Mouse (Mus musculus) forebrain, embryonic 12.5 days (tissue): Measurements from ENCODE around the gene Gm43738. TPM values are rescaled to one million over a fixed set of nuclear protein-coding genes. Genes with fewer than 3 reads are reported as not detected.

Experiments
- ATAC-seq: fragments of 200-750 bp; cut with Nextera tagmentation; 2 replicates; pipeline ENCODE4 v1.8.0; 2017; ENCODE audit warnings: moderate TSS enrichment; ENCODE audit not compliant: low FRiP score
- H3K27ac ChIP-seq: fragments of 300-500 bp; sonication (generic); 2 replicates; pipeline ENCODE4 v1.5.1; 2016; ENCODE audit warnings: mild to moderate bottlenecking
- H3K27me3 ChIP-seq: fragments of 300-500 bp; sonication (generic); 2 replicates; pipeline ENCODE4 v1.6.1; 2016; ENCODE audit warnings: mild to moderate bottlenecking
- H3K36me3 ChIP-seq: fragments of 300-500 bp; sonication (generic); replicated peaks from 2 replicates; pipeline ENCODE4 v1.6.1; 2016; ENCODE audit warnings: mild to moderate bottlenecking
- H3K4me1 ChIP-seq: fragments of 300-500 bp; sonication (generic); 2 replicates; pipeline ENCODE4 v1.6.1; 2016
- H3K4me2 ChIP-seq: fragments of 300-500 bp; sonication (generic); 2 replicates; pipeline ENCODE4 v1.6.1; 2016; ENCODE audit warnings: mild to moderate bottlenecking, moderate library complexity
- H3K4me3 ChIP-seq: fragments of 300-500 bp; sonication (generic); replicated peaks from 2 replicates; pipeline ENCODE4 v1.5.1; 2016; ENCODE audit warnings: mild to moderate bottlenecking
- H3K9ac ChIP-seq: fragments of 300-500 bp; sonication (generic); 2 replicates; pipeline ENCODE4 v1.6.1; 2016; ENCODE audit warnings: mild to moderate bottlenecking
- H3K9me3 ChIP-seq: fragments of 300-500 bp; sonication (generic); 2 replicates; pipeline ENCODE4 v1.6.1; 2016
- WGBS: fragments of 180-500 bp; shearing (Covaris S2); methylation state at CpG from one replicate; pipeline ENCODE4 v1.1.7; 2016; 5-methylcytosine and 5-hydroxymethylcytosine counted together
- polyA plus RNA-seq: library from polyadenylated mRNA; unstranded; fragments of >200 nt; fragmentation: Nextera tagmentation; extraction: Ambion mirVana; gene quantifications from 2 replicates; pipeline ENCODE4 v1.2.1, GENCODE M21; 2016

Gm43738 gene
- polyA plus RNA-seq, 1 experiment from 2014 or later, result not detected

DNA sequence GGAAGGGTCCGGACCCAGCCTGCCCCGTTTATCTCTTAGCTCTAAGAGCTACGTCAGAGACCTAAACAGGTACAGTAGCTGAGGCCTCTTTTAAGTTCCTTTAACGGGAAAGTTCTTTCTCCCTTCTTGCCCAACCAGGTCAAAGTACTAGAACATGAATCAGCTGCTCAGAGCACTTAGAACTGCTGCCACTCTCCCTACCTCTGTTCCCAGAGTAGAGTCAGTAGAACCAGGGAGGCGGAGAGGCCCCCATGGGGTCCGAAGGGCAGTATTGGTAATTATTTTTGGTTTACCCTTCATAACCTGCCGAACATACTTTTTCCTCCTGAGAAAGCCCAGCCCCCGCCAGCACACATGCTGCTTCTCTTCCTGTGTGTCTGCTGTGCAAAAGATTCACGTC, 23.5 kb downstream of the Gm43738 start:
- no peak for ATAC-seq
- Histone ChIP-seq H3K27me3 (no peaks in the 10 kb centered on the region), H3K9ac (no peak overlapping the region), H3K4me1 (no peaks in the 10 kb centered on the region), H3K4me2 (no peak overlapping the region), H3K4me3 (no peak overlapping the region), H3K27ac (no peak overlapping the region), H3K9me3 (no peaks in the 10 kb centered on the region), H3K36me3 (peaks cover 68% of the 10 kb centered on the region)
- 96% methylated on average over 9 of the region's 9 CpGs for WGBS

GRCm38 (mm10) chr3:89067265-89067664, 33.6 kb downstream of the Gm43738 start:
- Histone ChIP-seq H3K4me1 (no peaks in the 10 kb centered on the region), H3K9me3 (no peaks in the 10 kb centered on the region), H3K4me3 (no peak overlapping the region), H3K4me2 (no peak overlapping the region), H3K9ac (no peak overlapping the region), H3K27ac (no peak overlapping the region), H3K36me3 (peaks cover 93% of the 10 kb centered on the region), H3K27me3 (no peaks in the 10 kb centered on the region)
- ATAC-seq, result no peak

GRCm38 (mm10) chr3:89061696-89062095, 39.2 kb downstream of the Gm43738 start:
- Histone ChIP-seq H3K9ac (no peak overlapping the region), H3K4me3 (no peak overlapping the region), H3K4me1 (no peaks in the 10 kb centered on the region), H3K36me3 (peaks cover 83% of the 10 kb centered on the region), H3K4me2 (no peak overlapping the region), H3K27me3 (no peaks in the 10 kb centered on the region), H3K9me3 (no peaks in the 10 kb centered on the region), H3K27ac (no peak overlapping the region)
- no peak for ATAC-seq
- WGBS, result 59% methylated on average over 3 of the region's 3 CpGs

GRCm38 (mm10) chr3:89058783-89059182, 42.1 kb downstream of the Gm43738 start:
- ATAC-seq, result no peak
- H3K9ac ChIP-seq, result no peak overlapping the region
- no peak overlapping the region for H3K27ac ChIP-seq
- H3K36me3 ChIP-seq, result peaks cover 80% of the 10 kb centered on the region
- no peaks in the 10 kb centered on the region for H3K9me3 ChIP-seq
- no peak overlapping the region for H3K4me3 ChIP-seq
- no peaks in the 10 kb centered on the region for H3K4me1 ChIP-seq
- H3K27me3 ChIP-seq, result no peaks in the 10 kb centered on the region
- WGBS, result 78% methylated on average over 3 of the region's 3 CpGs
- H3K4me2 ChIP-seq, result no peak overlapping the region

DNA sequence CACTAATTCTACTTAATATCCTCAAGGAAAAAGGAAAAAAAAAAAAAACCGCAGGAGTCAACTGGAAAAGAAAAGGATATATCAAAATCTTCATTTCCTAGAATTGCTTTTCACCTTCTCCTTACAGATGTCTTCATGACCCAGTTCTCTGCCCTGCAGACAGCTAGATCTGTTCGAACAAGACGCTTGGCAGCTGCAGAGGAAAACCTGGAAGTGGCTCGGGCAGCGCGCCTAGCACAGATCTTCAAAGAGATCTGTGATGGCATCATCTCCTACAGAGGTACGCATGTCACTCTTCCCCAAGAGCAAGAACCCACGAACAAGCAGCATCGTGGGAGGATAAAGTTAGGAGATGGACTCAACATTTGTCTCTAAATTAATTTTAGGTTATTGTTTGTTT, 42.5 kb downstream of the Gm43738 start:
- Histone ChIP-seq H3K4me2 (no peak overlapping the region), H3K27me3 (no peaks in the 10 kb centered on the region), H3K36me3 (peaks cover 79% of the 10 kb centered on the region), H3K27ac (no peak overlapping the region), H3K4me1 (no peaks in the 10 kb centered on the region), H3K9ac (no peak overlapping the region), H3K4me3 (no peak overlapping the region), H3K9me3 (no peaks in the 10 kb centered on the region)
- no peak for ATAC-seq
- 95% methylated on average over 9 of the region's 9 CpGs for WGBS

- Histone ChIP-seq H3K4me3 (no peak overlapping the region), H3K36me3 (peaks cover 66% of the 10 kb centered on the region), H3K9ac (no peak overlapping the region), H3K4me2 (no peak overlapping the region), H3K4me1 (no peaks in the 10 kb centered on the region), H3K27me3 (no peaks in the 10 kb centered on the region), H3K9me3 (no peaks in the 10 kb centered on the region), H3K27ac (no peak overlapping the region)
- 87% methylated on average over 4 of the region's 4 CpGs for WGBS
- no peak for ATAC-seq
Observed at GRCm38 (mm10) chr3:89043359-89043758, 57.5 kb downstream of the Gm43738 start.

Other genes with a start within 250 kb of the Gm43738 start
- 43.9 and 44.7 TPM in 2 replicates for gene Msto1, start 187.1 kb downstream of the Gm43738 start, polyA plus RNA-seq
- gene Ash1l, start 150.5 kb downstream of the Gm43738 start, polyA plus RNA-seq, result 22.1 and 23.6 TPM in 2 replicates
- gene Dap3, start 149.9 kb downstream of the Gm43738 start, polyA plus RNA-seq, result 135 and 138 TPM in 2 replicates
- 36.0 and 40.0 TPM in 2 replicates for gene Rusc1, start 7.8 kb downstream of the Gm43738 start, polyA plus RNA-seq
- gene Fdps, start 860 bp upstream of the Gm43738 start, polyA plus RNA-seq, result 292 and 322 TPM in 2 replicates
- gene Pklr, start 35.0 kb upstream of the Gm43738 start, polyA plus RNA-seq, result 0.09 and 0.22 TPM in 2 replicates
- gene Hcn3, start 59.1 kb upstream of the Gm43738 start, polyA plus RNA-seq, result 11.2 and 15.1 TPM in 2 replicates
- gene Clk2, start 63.7 kb upstream of the Gm43738 start, polyA plus RNA-seq, result 41.1 and 42.5 TPM in 2 replicates
- 89.7 and 94.4 TPM in 2 replicates for gene Scamp3, start 76.4 kb upstream of the Gm43738 start, polyA plus RNA-seq
- 25.6 and 26.3 TPM in 2 replicates for gene Fam189b, start 82.0 kb upstream of the Gm43738 start, polyA plus RNA-seq
- 34.3 and 37.4 TPM in 2 replicates for gene Gba, start 101.8 kb upstream of the Gm43738 start, polyA plus RNA-seq
- 95.1 and 97.9 TPM in 2 replicates for gene Thbs3, start 114.1 kb upstream of the Gm43738 start, polyA plus RNA-seq
- gene Mtx1, start 126.0 kb upstream of the Gm43738 start, polyA plus RNA-seq, result 185 and 194 TPM in 2 replicates
- 3.8 and 4.7 TPM in 2 replicates for gene Muc1, start 128.0 kb upstream of the Gm43738 start, polyA plus RNA-seq
- 249 and 252 TPM in 2 replicates for gene Krtcap2, start 144.9 kb upstream of the Gm43738 start, polyA plus RNA-seq
- gene Trim46, start 145.2 kb upstream of the Gm43738 start, polyA plus RNA-seq, result 25.1 and 26.6 TPM in 2 replicates
- 79.1 and 84.3 TPM in 2 replicates for gene Dpm3, start 158.3 kb upstream of the Gm43738 start, polyA plus RNA-seq
- 28.6 and 29.7 TPM in 2 replicates for gene Slc50a1, start 169.5 kb upstream of the Gm43738 start, polyA plus RNA-seq
- gene Efna1, start 180.0 kb upstream of the Gm43738 start, polyA plus RNA-seq, result 9.7 and 12.6 TPM in 2 replicates
- gene Efna3, start 221.9 kb upstream of the Gm43738 start, polyA plus RNA-seq, result 11.9 and 14.9 TPM in 2 replicates
- gene Efna4, start 236.9 kb upstream of the Gm43738 start, polyA plus RNA-seq, result 17.1 and 20.0 TPM in 2 replicates
- gene Adam15, start 248.9 kb upstream of the Gm43738 start, polyA plus RNA-seq, result 22.7 and 28.2 TPM in 2 replicates